Mouse (Mus musculus) gastrocnemius, postnatal 4 days (tissue): ENCODE measurements around the gene Gm20388. TPM values are rescaled to one million over a fixed set of nuclear protein-coding genes. Genes with fewer than 3 reads are reported as not detected.

ENCODE experiments used
- DNase-seq, 2 experiments: peaks; one replicate each; pipeline ENCODE4 v3.0.0; 2021 to 2022; ENCODE audit warnings: low spot score in 2 of 2, mixed read lengths in 2 of 2
- total RNA-seq, 2 experiments: library from RNA; stranded (reverse); gene quantifications; 2 replicates each; pipeline ENCODE4 v1.2.3; 2021

Gm20388 gene
- total RNA-seq, 2 experiments from 2014 or later: 12.8 to 22.8 TPM

GRCm38 (mm10) chr8:122134121-122134529, 2223.5 kb downstream of the Gm20388 start:
- no peak for DNase-seq

- no peak for DNase-seq
Measured at GRCm38 (mm10) chr8:122135494-122135893, 2224.9 kb downstream of the Gm20388 start.

GRCm38 (mm10) chr8:122139784-122140183, 2229.1 kb downstream of the Gm20388 start:
- peak; percentile 70 to 83 for DNase-seq

- no peak for DNase-seq
Measured at GRCm38 (mm10) chr8:122140411-122140810, 2229.8 kb downstream of the Gm20388 start.

- DNase-seq: no peak
Measured at GRCm38 (mm10) chr8:122142428-122142827, 2231.8 kb downstream of the Gm20388 start.

GRCm38 (mm10) chr8:122143231-122143630, 2232.6 kb downstream of the Gm20388 start:
- DNase-seq: no peak

GRCm38 (mm10) chr8:122144729-122145311, 2234.2 kb downstream of the Gm20388 start:
- DNase-seq: no peak

- DNase-seq: no peak
Measured at GRCm38 (mm10) chr8:122149045-122149444, 2238.4 kb downstream of the Gm20388 start.

GRCm38 (mm10) chr8:122149606-122150005, 2239.0 kb downstream of the Gm20388 start:
- DNase-seq: no peak

GRCm38 (mm10) chr8:122151541-122151940, 2240.9 kb downstream of the Gm20388 start:
- DNase-seq: no peak

- DNase-seq: peak in 1 of 2 experiments; percentile 39
Measured at GRCm38 (mm10) chr8:122155082-122155643, 2244.5 kb downstream of the Gm20388 start.

GRCm38 (mm10) chr8:122155964-122156363, 2245.3 kb downstream of the Gm20388 start:
- no peak for DNase-seq

- no peak for DNase-seq
Measured at GRCm38 (mm10) chr8:122157689-122158088, 2247.0 kb downstream of the Gm20388 start.

- no peak for DNase-seq
Measured at GRCm38 (mm10) chr8:122160165-122160564, 2249.5 kb downstream of the Gm20388 start.

GRCm38 (mm10) chr8:122162992-122163391, 2252.4 kb downstream of the Gm20388 start:
- peak; percentile 76 to 78 for DNase-seq

GRCm38 (mm10) chr8:122167204-122167860, 2256.7 kb downstream of the Gm20388 start:
- DNase-seq: no peak

GRCm38 (mm10) chr8:122169446-122169845, 2258.8 kb downstream of the Gm20388 start:
- no peak for DNase-seq

GRCm38 (mm10) chr8:122171823-122172222, 2261.2 kb downstream of the Gm20388 start:
- no peak for DNase-seq

- no peak for DNase-seq
Measured at GRCm38 (mm10) chr8:122174133-122174930, 2263.7 kb downstream of the Gm20388 start.

- DNase-seq: no peak
Measured at GRCm38 (mm10) chr8:122178392-122178890, 2267.8 kb downstream of the Gm20388 start.

- no peak for DNase-seq
Measured at GRCm38 (mm10) chr8:122179354-122179753, 2268.7 kb downstream of the Gm20388 start.
